Mouse (Mus musculus) CH12.LX (cell line): ENCODE data around the gene Upf2.

Experiments used
- CTCF ChIP-seq, 2 experiments: IDR thresholded peaks in 1 of 2; conservative IDR thresholded peaks in 1 of 2; 2 replicates each; pipeline ENCODE4 v1.5.1; 2011 to 2012; ENCODE audit warnings: low read depth in 2 of 2, low read length in 2 of 2, improper control_type of control experiment in 1 of 2, inconsistent platforms in 1 of 2, mild to moderate bottlenecking in 1 of 2, moderate library complexity in 1 of 2
- JUND ChIP-seq: conservative IDR thresholded peaks from 2 replicates; pipeline ENCODE4 v1.6.1; 2011; ENCODE audit warnings: low read depth, low read length, improper control_type of control experiment
- MAFK ChIP-seq: IDR thresholded peaks from 2 replicates; pipeline ENCODE4 v1.6.1; 2011; ENCODE audit warnings: low read length, improper control_type of control experiment; ENCODE audit not compliant: insufficient replicate concordance
- PAX5 ChIP-seq: IDR thresholded peaks from 2 replicates; pipeline ENCODE4 v1.6.1; 2012; ENCODE audit warnings: low read length, inconsistent platforms, mixed read lengths
- TCF12 ChIP-seq: IDR thresholded peaks from 2 replicates; pipeline ENCODE4 v1.6.1; 2014; ENCODE audit warnings: low read depth, mild to moderate bottlenecking, inconsistent platforms, low read length, improper control_type of control experiment
- ZNF384 ChIP-seq: IDR thresholded peaks from 2 replicates; pipeline ENCODE4 v1.6.1; 2012; ENCODE audit warnings: low read depth, low read length, improper control_type of control experiment, inconsistent platforms

DNA sequence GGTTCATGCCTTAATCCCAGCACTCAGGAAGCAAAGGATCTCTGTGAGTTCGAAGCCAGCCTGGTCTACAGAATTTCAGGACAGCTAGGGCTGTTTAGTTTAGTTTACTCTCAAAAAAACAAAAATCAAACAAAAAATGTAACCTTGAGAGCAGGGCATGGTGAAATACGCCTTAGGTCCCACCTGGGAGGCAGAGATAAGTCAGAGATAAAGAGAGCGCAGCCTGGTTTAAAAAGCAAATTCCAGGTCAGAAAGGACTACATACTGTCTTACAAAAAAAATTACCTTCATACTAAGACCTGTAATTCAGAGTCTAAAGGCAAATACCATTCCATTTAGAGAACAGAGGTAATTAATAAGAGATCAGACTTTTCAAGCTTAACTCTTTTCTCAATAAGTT is 11.9 kb upstream of the Upf2 start:
- no peak for TF ChIP-seq TCF12
- no peak for TF ChIP-seq CTCF (conservative IDR thresholded peaks at IDR 0.05 in 1 of 2, IDR thresholded peaks at IDR 0.05 in 1 of 2; ENCODE audit: low read depth in 2 of 2, low read length in 2 of 2)
- no peak for TF ChIP-seq PAX5
- no peak for TF ChIP-seq ZNF384
- no peak for TF ChIP-seq JUND
- TF ChIP-seq MAFK, result no peak
